Mouse (Mus musculus) C3H10T1/2 (cell line): ENCODE measurements around the gene Olfr767. TPM values are rescaled to one million over a fixed set of nuclear protein-coding genes. Genes with fewer than 3 reads are reported as not detected.

Source experiments
- polyA plus RNA-seq, 2 experiments: library from polyadenylated mRNA; unstranded; fragments of >200 nt; fragmentation: generic; extraction: Trizol; gene quantifications; one replicate each; pipeline ENCODE4 v1.2.1; 2012; ENCODE audit warnings: missing spikeins in 2 of 2

The Olfr767 gene
- not detected for polyA plus RNA-seq

DNA sequence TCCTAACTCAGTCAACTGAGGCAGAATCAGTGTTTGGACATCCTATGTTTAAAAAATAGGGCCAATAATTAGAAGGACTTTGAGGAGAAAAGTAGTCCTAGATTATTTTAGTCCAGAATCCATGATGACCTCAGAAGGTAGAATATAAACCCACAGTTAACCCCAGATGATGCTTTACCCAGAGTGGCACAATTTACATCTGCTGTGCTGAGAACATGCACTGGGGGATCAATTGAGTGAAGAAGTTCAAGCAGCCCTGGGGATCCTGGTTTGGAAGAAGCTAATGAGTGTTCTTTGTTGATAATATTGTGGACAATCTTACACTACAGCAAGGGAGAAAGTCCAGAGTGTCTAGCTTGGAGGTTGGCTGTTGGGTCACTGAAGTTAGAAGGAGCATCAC is at the start of gene Olfr767:
Gene Olfr767 (minus strand): TSS at position 101 of the 400 bp plus-strand sequence.

DNA sequence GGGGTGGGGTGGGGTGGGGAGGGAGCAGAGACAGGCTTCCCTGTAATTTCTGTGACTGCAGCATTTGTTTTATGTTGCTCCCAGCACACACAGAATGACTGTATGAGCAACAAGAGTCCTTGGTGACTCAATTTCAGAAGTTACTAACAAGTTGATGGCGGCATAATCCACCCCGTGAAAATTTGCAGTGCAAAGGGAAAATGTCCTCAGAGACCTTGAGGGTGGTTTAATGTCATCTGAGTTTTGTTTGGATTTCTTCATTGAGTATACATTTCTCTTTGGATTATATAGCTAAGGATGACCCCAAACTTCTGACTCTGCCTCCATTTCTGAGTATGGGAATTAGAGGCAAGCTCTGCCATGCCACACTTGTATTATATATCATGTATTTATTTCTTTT is 35.1 kb upstream of the Olfr767 start, which contains the start of gene Olfr769:
Gene Olfr769 (minus strand): TSS at position 101 of the 400 bp plus-strand sequence.

DNA sequence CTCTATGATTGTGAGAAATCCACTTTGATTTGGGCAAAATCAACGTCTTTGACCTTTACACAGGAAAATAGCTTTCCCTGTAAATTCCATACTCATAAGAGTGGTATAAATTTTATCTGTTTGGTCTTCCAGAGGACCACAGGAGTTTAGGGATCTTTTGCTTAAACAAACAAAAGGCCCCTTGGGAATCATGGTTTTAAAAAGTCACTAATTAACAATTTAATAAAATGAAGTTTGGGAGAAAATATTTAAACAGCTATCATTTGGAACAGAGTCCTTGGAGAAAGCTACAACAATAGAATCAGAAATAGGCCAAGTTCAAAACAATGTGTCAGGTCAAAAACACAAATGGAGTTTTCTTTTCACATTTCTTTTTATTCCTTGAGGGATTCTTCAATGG is 16.6 kb upstream of the Olfr767 start, which contains the start of gene Olfr768:
Gene Olfr768 (minus strand): TSS at position 101 of the 400 bp plus-strand sequence.

GRCm38 (mm10) chr10:129068877-129069276 is 13.8 kb downstream of the Olfr767 start, which contains the start of gene Olfr766-ps1:
Olfr766-ps1 (minus strand) TSS chr10:129068977.

DNA sequence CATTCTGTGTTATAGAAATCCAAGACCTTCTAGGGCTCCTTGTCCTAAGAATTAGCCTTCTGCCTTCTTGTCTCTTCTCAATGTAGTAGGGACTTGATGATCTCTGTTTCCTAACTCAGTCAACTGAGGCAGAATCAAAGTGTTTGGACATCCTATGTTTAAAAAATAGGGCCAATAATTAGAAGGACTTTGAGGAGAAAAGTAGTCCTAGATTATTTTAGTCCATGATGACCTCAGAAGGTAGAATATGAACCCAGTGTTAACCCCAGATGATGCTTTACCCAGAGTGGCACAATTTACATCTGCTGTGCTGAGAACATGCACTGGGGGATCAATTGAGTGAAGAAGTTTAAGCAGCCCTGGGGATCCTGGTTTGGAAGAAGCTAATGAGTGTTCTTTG is 32.8 kb downstream of the Olfr767 start, which contains the start of gene Olfr765:
Gene Olfr765 (minus strand): TSS at position 101 of the 400 bp plus-strand sequence.

GRCm38 (mm10) chr10:129039796-129040195 is 42.9 kb downstream of the Olfr767 start, which contains the start of gene Olfr764-ps1:
Olfr764-ps1 (minus strand) TSS chr10:129039896.

Other genes with a start within 250 kb of the Olfr767 start
- gene Gdf11, start 191.2 kb downstream of the Olfr767 start, polyA plus RNA-seq = 10 to 100 TPM in 1 of 2 experiments, 1 to 10 TPM in 1; 4.7 to 18.4 TPM
- gene Cd63, start 181.9 kb downstream of the Olfr767 start, polyA plus RNA-seq = 1,000 to 10,000 TPM; 1,350 to 2,032 TPM
- gene Rdh5, start 160.0 kb downstream of the Olfr767 start, polyA plus RNA-seq = 10 to 100 TPM in 1 of 2 experiments, 1 to 10 TPM in 1; 6.5 to 25.9 TPM
- gene Bloc1s1, start 158.9 kb downstream of the Olfr767 start, polyA plus RNA-seq = 100 to 1,000 TPM; 303 to 605 TPM
- 1 to 10 TPM; 1.4 to 1.7 TPM for gene Itga7, start 149.1 kb downstream of the Olfr767 start, polyA plus RNA-seq
- gene Mettl7b, start 121.9 kb downstream of the Olfr767 start, polyA plus RNA-seq = under 1 TPM in 1 of 2 experiments, not detected in 1; 0.59 TPM
- gene Olfr9, start 93.5 kb downstream of the Olfr767 start, polyA plus RNA-seq = not detected
- gene Olfr763, start 72.1 kb downstream of the Olfr767 start, polyA plus RNA-seq = not detected
- gene Olfr764-ps1, start 43.0 kb downstream of the Olfr767 start, polyA plus RNA-seq = not detected
- not detected for gene Olfr765, start 32.9 kb downstream of the Olfr767 start, polyA plus RNA-seq
- not detected for gene Olfr766-ps1, start 13.9 kb downstream of the Olfr767 start, polyA plus RNA-seq
- not detected for gene Olfr768, start 16.5 kb upstream of the Olfr767 start, polyA plus RNA-seq
- gene Olfr769, start 35.0 kb upstream of the Olfr767 start, polyA plus RNA-seq = not detected
- gene Olfr770, start 56.1 kb upstream of the Olfr767 start, polyA plus RNA-seq = not detected
- not detected for gene Olfr771, start 81.8 kb upstream of the Olfr767 start, polyA plus RNA-seq
- gene Olfr772, start 95.0 kb upstream of the Olfr767 start, polyA plus RNA-seq = not detected
- not detected for gene Olfr773, start 104.5 kb upstream of the Olfr767 start, polyA plus RNA-seq
- not detected for gene Olfr774, start 153.3 kb upstream of the Olfr767 start, polyA plus RNA-seq
- not detected for gene Olfr775, start 165.5 kb upstream of the Olfr767 start, polyA plus RNA-seq
- gene Olfr776, start 176.2 kb upstream of the Olfr767 start, polyA plus RNA-seq = not detected
- gene Olfr777, start 188.6 kb upstream of the Olfr767 start, polyA plus RNA-seq = not detected
- not detected for gene Olfr780, start 235.2 kb upstream of the Olfr767 start, polyA plus RNA-seq
- gene Olfr781, start 245.9 kb upstream of the Olfr767 start, polyA plus RNA-seq = not detected